Mouse (Mus musculus) hindbrain, embryonic 12.5 days (tissue): ENCODE data around the gene Ankrd33b. TPM values are rescaled to one million over a fixed set of nuclear protein-coding genes. Genes with fewer than 3 reads are reported as not detected.
A peak's percentile ranks its signal among the peaks of the same experiment; 100 is the strongest.

ENCODE experiments used
- ATAC-seq: fragments of 200-750 bp; cut with Nextera tagmentation; 2 replicates; pipeline ENCODE4 v1.8.0; 2017; ENCODE audit warnings: moderate TSS enrichment; ENCODE audit not compliant: low FRiP score
- H3K27ac ChIP-seq: fragments of 300-500 bp; sonication (generic); 2 replicates; pipeline ENCODE4 v1.5.1; 2016; ENCODE audit warnings: mild to moderate bottlenecking
- H3K27me3 ChIP-seq: fragments of 300-500 bp; sonication (generic); 2 replicates; pipeline ENCODE4 v1.6.1; 2016; ENCODE audit warnings: mild to moderate bottlenecking
- H3K36me3 ChIP-seq: fragments of 300-500 bp; sonication (generic); 2 replicates; pipeline ENCODE4 v1.6.1; 2016; ENCODE audit warnings: mild to moderate bottlenecking
- H3K4me1 ChIP-seq: fragments of 300-500 bp; sonication (generic); 2 replicates; pipeline ENCODE4 v1.6.1; 2016
- H3K4me2 ChIP-seq: fragments of 300-500 bp; sonication (generic); replicated peaks from 2 replicates; pipeline ENCODE4 v1.6.1; 2016; ENCODE audit warnings: mild to moderate bottlenecking
- H3K4me3 ChIP-seq: fragments of 300-500 bp; sonication (generic); 2 replicates; pipeline ENCODE4 v1.5.1; 2016; ENCODE audit warnings: mild to moderate bottlenecking
- H3K9ac ChIP-seq: fragments of 300-500 bp; sonication (generic); 2 replicates; pipeline ENCODE4 v1.6.1; 2016; ENCODE audit warnings: mild to moderate bottlenecking, moderate library complexity
- H3K9me3 ChIP-seq: fragments of 300-500 bp; sonication (generic); replicated peaks from 2 replicates; pipeline ENCODE4 v1.6.1; 2016; ENCODE audit warnings: mild to moderate bottlenecking
- WGBS: fragments of 180-500 bp; shearing (Covaris S2); methylation state at CpG from one replicate; pipeline ENCODE4 v1.1.7; 2016; 5-methylcytosine and 5-hydroxymethylcytosine counted together
- polyA plus RNA-seq: library from polyadenylated mRNA; unstranded; fragments of >200 nt; fragmentation: Nextera tagmentation; extraction: Ambion mirVana; gene quantifications from 2 replicates; pipeline ENCODE4 v1.2.1, GENCODE M21; 2016

Ankrd33b gene
- polyA plus RNA-seq, 1 experiment from 2014 or later: 0.85 TPM

GRCm38 (mm10) chr15:31284142-31284541 is 83.4 kb downstream of the Ankrd33b start:
- WGBS: 67% methylated on average over 5 of the region's 5 CpGs
- Histone ChIP-seq H3K9me3 (no peaks in the 10 kb centered on the region), H3K4me1 (no peaks in the 10 kb centered on the region), H3K4me3 (no peak overlapping the region), H3K4me2 (no peak overlapping the region), H3K27me3 (no peaks in the 10 kb centered on the region), H3K27ac (no peak overlapping the region), H3K9ac (no peak overlapping the region), H3K36me3 (no peaks in the 10 kb centered on the region)
- ATAC-seq: 0 out of 2 replicates have a peak, but pooled peaks have one; percentile 7

DNA sequence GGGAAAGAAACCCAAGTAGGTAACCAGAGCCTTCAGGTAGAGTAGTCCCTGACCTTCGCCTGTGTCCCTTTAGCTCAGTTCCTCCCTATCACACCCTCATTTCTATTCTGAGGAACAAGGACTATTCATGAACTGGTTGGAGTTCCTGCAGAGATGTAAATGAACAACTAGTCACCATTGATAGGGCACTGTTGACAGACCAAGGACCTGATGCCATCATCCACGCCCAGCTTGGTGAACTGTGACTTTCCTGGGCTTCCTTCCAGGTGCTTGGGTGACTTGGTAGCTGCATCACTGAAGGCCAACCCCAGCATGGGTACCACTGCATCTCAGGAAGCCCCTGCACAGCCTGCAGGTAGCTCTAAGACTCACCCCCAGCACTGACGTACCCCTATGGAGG is 85.2 kb downstream of the Ankrd33b start:
- Histone ChIP-seq H3K4me3 (no peak overlapping the region), H3K36me3 (no peaks in the 10 kb centered on the region), H3K4me2 (no peak overlapping the region), H3K27me3 (no peaks in the 10 kb centered on the region), H3K9me3 (no peaks in the 10 kb centered on the region), H3K9ac (no peak overlapping the region), H3K27ac (no peak overlapping the region), H3K4me1 (no peaks in the 10 kb centered on the region)
- WGBS: 83% methylated on average over 3 of the region's 3 CpGs
- no peak for ATAC-seq

DNA sequence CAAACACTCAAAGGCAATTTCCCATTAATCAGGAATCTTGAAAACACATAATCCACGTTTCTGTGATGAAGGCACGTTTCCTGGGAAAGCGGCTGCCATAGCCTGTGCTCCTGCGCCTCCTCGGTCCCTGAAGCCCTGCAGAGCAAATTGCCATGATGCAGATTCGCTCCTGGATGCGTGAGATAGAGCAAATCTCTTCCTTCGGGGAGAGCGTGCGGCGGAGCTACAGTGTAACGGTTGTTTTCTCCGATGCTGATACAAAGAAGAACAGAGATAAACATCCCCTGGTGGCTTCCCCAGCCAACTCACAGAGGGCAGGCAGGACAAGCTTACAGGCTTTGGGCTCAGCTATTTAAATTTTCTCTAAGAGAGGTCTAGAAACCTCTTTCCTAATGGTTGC is 85.7 kb downstream of the Ankrd33b start:
- no peak for ATAC-seq
- no peak overlapping the region for H3K4me3 ChIP-seq
- no peak overlapping the region for H3K27ac ChIP-seq
- no peaks in the 10 kb centered on the region for H3K36me3 ChIP-seq
- 68% methylated on average over 13 of the region's 13 CpGs for WGBS
- no peak overlapping the region for H3K4me2 ChIP-seq
- H3K4me1 ChIP-seq: no peaks in the 10 kb centered on the region
- H3K9me3 ChIP-seq: no peaks in the 10 kb centered on the region
- no peak overlapping the region for H3K9ac ChIP-seq
- H3K27me3 ChIP-seq: no peaks in the 10 kb centered on the region

GRCm38 (mm10) chr15:31280683-31281082 is 86.8 kb downstream of the Ankrd33b start:
- no peak for ATAC-seq
- no peak overlapping the region for H3K27ac ChIP-seq
- 78% methylated on average over 2 of the region's 2 CpGs for WGBS
- no peaks in the 10 kb centered on the region for H3K27me3 ChIP-seq
- no peaks in the 10 kb centered on the region for H3K4me1 ChIP-seq
- no peaks in the 10 kb centered on the region for H3K36me3 ChIP-seq
- no peaks in the 10 kb centered on the region for H3K9me3 ChIP-seq
- no peak overlapping the region for H3K9ac ChIP-seq
- no peak overlapping the region for H3K4me3 ChIP-seq
- no peak overlapping the region for H3K4me2 ChIP-seq

- no peak overlapping the region for H3K4me2 ChIP-seq
- no peak overlapping the region for H3K4me3 ChIP-seq
- H3K9ac ChIP-seq: no peak overlapping the region
- 77% methylated on average over 5 of the region's 5 CpGs for WGBS
- H3K9me3 ChIP-seq: no peaks in the 10 kb centered on the region
- no peak overlapping the region for H3K27ac ChIP-seq
- H3K36me3 ChIP-seq: no peaks in the 10 kb centered on the region
- no peak for ATAC-seq
- H3K4me1 ChIP-seq: no peaks in the 10 kb centered on the region
- no peaks in the 10 kb centered on the region for H3K27me3 ChIP-seq
Observed at GRCm38 (mm10) chr15:31280059-31280458, 87.5 kb downstream of the Ankrd33b start.

- no peak overlapping the region for H3K4me3 ChIP-seq
- 72% methylated on average over 6 of the region's 6 CpGs for WGBS
- H3K4me2 ChIP-seq: no peak overlapping the region
- H3K4me1 ChIP-seq: no peaks in the 10 kb centered on the region
- H3K9me3 ChIP-seq: no peaks in the 10 kb centered on the region
- H3K9ac ChIP-seq: no peak overlapping the region
- H3K36me3 ChIP-seq: no peaks in the 10 kb centered on the region
- H3K27me3 ChIP-seq: no peaks in the 10 kb centered on the region
- H3K27ac ChIP-seq: no peak overlapping the region
- no peak for ATAC-seq
Observed at GRCm38 (mm10) chr15:31279577-31280004, 87.9 kb downstream of the Ankrd33b start.

- no peaks in the 10 kb centered on the region for H3K36me3 ChIP-seq
- H3K4me2 ChIP-seq: no peak overlapping the region
- H3K9me3 ChIP-seq: no peaks in the 10 kb centered on the region
- H3K9ac ChIP-seq: no peak overlapping the region
- no peak overlapping the region for H3K4me3 ChIP-seq
- no peaks in the 10 kb centered on the region for H3K4me1 ChIP-seq
- ATAC-seq: no peak
- no peak overlapping the region for H3K27ac ChIP-seq
- H3K27me3 ChIP-seq: no peaks in the 10 kb centered on the region
- WGBS: 75% methylated on average over 2 of the region's 2 CpGs
Observed at GRCm38 (mm10) chr15:31279120-31279519, 88.4 kb downstream of the Ankrd33b start.

DNA sequence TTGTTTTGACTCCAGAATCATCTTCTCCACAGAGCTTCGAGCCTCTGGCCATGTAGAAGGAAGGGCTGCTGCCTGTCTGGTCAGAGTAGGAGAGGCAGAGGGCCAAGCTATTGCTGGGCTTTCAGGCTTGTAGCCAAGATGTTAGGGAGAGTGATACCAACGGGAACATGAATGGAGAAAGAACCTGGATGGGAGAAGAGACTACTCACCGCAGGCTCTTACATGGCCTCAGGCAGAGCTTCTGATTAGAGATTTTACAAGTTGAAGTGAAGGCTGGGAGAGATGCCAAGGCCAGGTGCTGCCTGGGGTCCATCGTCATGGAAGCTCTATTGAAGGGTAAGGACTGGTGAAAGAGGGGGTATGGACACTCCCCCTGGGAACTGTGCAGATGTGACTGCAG is 89.4 kb downstream of the Ankrd33b start:
- WGBS: 66% methylated on average over 4 of the region's 4 CpGs
- no peak overlapping the region for H3K27ac ChIP-seq
- no peaks in the 10 kb centered on the region for H3K27me3 ChIP-seq
- no peaks in the 10 kb centered on the region for H3K4me1 ChIP-seq
- H3K4me2 ChIP-seq: no peak overlapping the region
- no peak for ATAC-seq
- H3K4me3 ChIP-seq: no peak overlapping the region
- H3K36me3 ChIP-seq: no peaks in the 10 kb centered on the region
- no peak overlapping the region for H3K9ac ChIP-seq
- H3K9me3 ChIP-seq: no peaks in the 10 kb centered on the region

DNA sequence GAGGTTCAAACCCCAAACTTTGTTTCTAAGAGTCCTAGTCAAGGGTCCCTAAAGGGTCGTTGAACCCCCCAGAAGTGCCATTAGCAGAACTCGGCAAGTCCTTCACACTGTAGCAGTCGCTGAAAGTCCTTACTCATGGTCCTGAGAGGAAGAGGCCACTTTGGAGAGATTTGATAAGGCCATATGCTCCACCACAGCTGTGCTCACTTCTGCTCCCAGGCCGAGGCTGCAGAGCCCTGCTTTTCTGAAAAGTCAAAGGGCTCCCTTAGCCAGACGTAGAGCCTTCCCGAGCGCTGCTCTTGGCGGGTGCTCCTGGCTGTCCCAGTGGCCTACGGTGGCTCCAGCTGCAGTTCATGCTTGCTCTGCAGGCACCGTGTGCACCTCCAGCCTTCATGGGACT is 94.0 kb downstream of the Ankrd33b start:
- no peak overlapping the region for H3K9ac ChIP-seq
- no peak overlapping the region for H3K4me2 ChIP-seq
- H3K4me3 ChIP-seq: no peak overlapping the region
- no peaks in the 10 kb centered on the region for H3K4me1 ChIP-seq
- no peaks in the 10 kb centered on the region for H3K9me3 ChIP-seq
- ATAC-seq: no peak
- WGBS: 82% methylated on average over 10 of the region's 10 CpGs
- H3K27ac ChIP-seq: no peak overlapping the region
- no peaks in the 10 kb centered on the region for H3K36me3 ChIP-seq
- H3K27me3 ChIP-seq: no peaks in the 10 kb centered on the region

- ATAC-seq: no peak
- 88% methylated on average over 7 of the region's 7 CpGs for WGBS
- Histone ChIP-seq H3K4me1 (no peaks in the 10 kb centered on the region), H3K27ac (no peak overlapping the region), H3K4me2 (no peak overlapping the region), H3K9me3 (no peaks in the 10 kb centered on the region), H3K9ac (no peak overlapping the region), H3K27me3 (no peaks in the 10 kb centered on the region), H3K4me3 (no peak overlapping the region), H3K36me3 (no peaks in the 10 kb centered on the region)
Observed at GRCm38 (mm10) chr15:31272695-31273094, 94.8 kb downstream of the Ankrd33b start.

GRCm38 (mm10) chr15:31269558-31269957 is 98.0 kb downstream of the Ankrd33b start:
- no peak overlapping the region for H3K27ac ChIP-seq
- no peaks in the 10 kb centered on the region for H3K4me1 ChIP-seq
- H3K4me2 ChIP-seq: no peak overlapping the region
- 90% methylated on average over 4 of the region's 4 CpGs for WGBS
- no peaks in the 10 kb centered on the region for H3K9me3 ChIP-seq
- no peak overlapping the region for H3K4me3 ChIP-seq
- H3K27me3 ChIP-seq: no peaks in the 10 kb centered on the region
- ATAC-seq: no peak
- no peaks in the 10 kb centered on the region for H3K36me3 ChIP-seq
- no peak overlapping the region for H3K9ac ChIP-seq

DNA sequence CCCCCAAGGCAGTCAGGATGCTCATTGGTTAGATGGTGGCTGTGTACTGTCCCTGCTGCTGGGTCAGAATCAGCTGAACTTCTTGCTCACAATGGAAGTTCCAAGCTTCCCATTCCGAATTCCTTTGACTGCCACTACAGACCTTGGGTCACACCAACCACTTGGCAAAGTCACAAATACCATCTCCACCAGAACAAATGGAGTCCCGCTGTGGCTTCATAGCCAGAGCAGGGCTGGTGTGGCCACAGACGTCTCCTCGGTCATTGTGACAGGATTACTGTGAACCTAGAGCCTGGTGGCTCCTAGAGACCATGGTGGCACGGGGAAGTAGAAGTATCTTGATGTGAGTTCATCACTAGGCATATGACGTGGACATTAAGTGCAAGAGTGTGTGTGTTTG is 99.4 kb downstream of the Ankrd33b start:
- 90% methylated on average over 6 of the region's 6 CpGs for WGBS
- no peak overlapping the region for H3K4me3 ChIP-seq
- H3K9me3 ChIP-seq: no peaks in the 10 kb centered on the region
- ATAC-seq: no peak
- H3K4me1 ChIP-seq: no peaks in the 10 kb centered on the region
- no peak overlapping the region for H3K27ac ChIP-seq
- no peak overlapping the region for H3K9ac ChIP-seq
- H3K27me3 ChIP-seq: no peaks in the 10 kb centered on the region
- no peak overlapping the region for H3K4me2 ChIP-seq
- no peaks in the 10 kb centered on the region for H3K36me3 ChIP-seq

GRCm38 (mm10) chr15:31265845-31266244 is 101.7 kb downstream of the Ankrd33b start:
- H3K27me3 ChIP-seq: no peaks in the 10 kb centered on the region
- H3K4me1 ChIP-seq: no peaks in the 10 kb centered on the region
- H3K9ac ChIP-seq: no peak overlapping the region
- no peak overlapping the region for H3K4me3 ChIP-seq
- no peak for ATAC-seq
- H3K27ac ChIP-seq: no peak overlapping the region
- no peak overlapping the region for H3K4me2 ChIP-seq
- 88% methylated on average over 12 of the region's 12 CpGs for WGBS
- H3K9me3 ChIP-seq: no peaks in the 10 kb centered on the region
- no peaks in the 10 kb centered on the region for H3K36me3 ChIP-seq

DNA sequence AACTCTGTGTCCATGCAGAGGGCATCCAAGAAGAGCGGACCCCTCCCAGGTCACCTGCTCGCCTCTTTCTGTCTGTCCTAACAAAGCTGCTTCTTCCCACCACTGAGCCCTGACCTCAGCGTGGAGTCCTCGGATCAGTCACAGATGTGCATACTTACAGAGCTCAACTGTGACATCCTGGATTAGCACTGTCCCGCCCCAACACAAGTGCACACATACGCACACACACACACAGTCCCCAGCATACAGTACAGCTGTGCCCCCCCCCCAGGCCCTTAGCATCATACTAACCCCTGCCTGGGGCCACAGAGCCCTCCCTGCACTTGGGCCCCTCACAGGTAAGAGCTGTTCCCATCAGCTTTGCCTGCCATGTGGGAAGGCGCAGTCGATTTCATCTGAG is 102.1 kb downstream of the Ankrd33b start:
- ATAC-seq: peak; percentile 26
- no peaks in the 10 kb centered on the region for H3K27me3 ChIP-seq
- WGBS: 91% methylated on average over 8 of the region's 8 CpGs

More for the DNA sequence above, 102.1 kb downstream of the Ankrd33b start:
- no peak overlapping the region for H3K9ac ChIP-seq
- H3K9me3 ChIP-seq: no peaks in the 10 kb centered on the region
- no peak overlapping the region for H3K4me2 ChIP-seq
- no peak overlapping the region for H3K27ac ChIP-seq
- H3K36me3 ChIP-seq: no peaks in the 10 kb centered on the region
- H3K4me1 ChIP-seq: no peaks in the 10 kb centered on the region
- H3K4me3 ChIP-seq: no peak overlapping the region
